Mouse (Mus musculus): ENCODE measurements at regions not wholly inside any gene's neighbourhood (a gene's known extent, or its start where the extent isn't known, plus 50 kb on each side); places are given as distances from the start of the nearest gene placed in this dataset.

DNA sequence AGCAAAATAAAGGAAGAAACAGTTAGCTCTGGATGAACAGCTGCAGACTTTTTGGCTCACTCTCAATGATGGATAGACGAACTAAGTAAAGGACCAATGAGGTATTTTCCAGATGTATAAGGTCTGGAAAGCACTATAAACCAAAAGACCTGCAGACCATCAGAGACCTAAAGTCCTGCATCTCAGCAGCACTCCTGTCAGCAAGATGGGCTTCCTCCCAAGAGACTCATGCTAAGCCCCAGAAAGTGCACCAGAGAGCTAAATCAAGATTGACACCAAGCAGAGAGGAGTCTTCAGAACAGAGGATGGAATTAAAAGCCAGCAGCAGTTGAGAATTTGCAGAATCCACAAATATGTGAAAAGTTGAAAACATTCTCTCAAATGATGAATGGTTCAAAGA, 425.2 kb upstream of the Kdm8 start:
- 71% methylated on average over 1 of the region's 1 CpGs for WGBS
- no peaks in the 10 kb centered on the region for H3K27me3 ChIP-seq (ENCODE audit: insufficient read depth, poor library complexity, severe bottlenecking)
- DNase-seq (ENCODE audit: low spot score): no peak

DNA sequence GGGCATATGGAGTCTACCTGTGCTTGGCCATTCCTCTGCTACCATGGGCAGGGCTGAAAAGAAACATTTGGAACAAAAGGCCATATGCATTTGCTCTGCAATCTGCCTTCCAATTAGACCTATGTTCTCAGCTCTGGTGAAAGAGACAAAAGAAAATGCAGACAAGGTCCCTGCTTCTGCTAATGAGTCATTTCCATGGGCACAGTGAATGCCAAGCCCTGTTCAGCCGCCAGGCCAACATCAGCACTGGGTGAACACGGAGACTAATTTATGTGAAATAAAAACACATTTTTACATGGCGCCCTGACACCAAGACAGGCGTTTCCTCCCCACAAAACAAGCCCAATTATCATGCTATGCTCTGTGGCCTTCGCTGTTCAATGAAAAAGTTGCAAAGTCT, 419.5 kb upstream of the Kdm8 start:
- no peaks in the 10 kb centered on the region for H3K36me3 ChIP-seq
- no peak for DNase-seq (ENCODE audit: low spot score)
- H3K4me1 ChIP-seq: no peaks in the 10 kb centered on the region
- WGBS: 65% methylated on average over 5 of the region's 5 CpGs
- H3K27ac ChIP-seq: no peak overlapping the region
- H3K27me3 ChIP-seq (ENCODE audit: insufficient read depth, poor library complexity, severe bottlenecking): no peaks in the 10 kb centered on the region
- no peaks in the 10 kb centered on the region for H3K9me3 ChIP-seq
- no peak overlapping the region for H3K4me3 ChIP-seq

More for the DNA sequence above, 425.2 kb upstream of the Kdm8 start:
- Histone ChIP-seq H3K4me3 (no peak overlapping the region), H3K9me3 (no peaks in the 10 kb centered on the region), H3K4me1 (no peaks in the 10 kb centered on the region), H3K27ac (no peak overlapping the region), H3K36me3 (no peaks in the 10 kb centered on the region)

DNA sequence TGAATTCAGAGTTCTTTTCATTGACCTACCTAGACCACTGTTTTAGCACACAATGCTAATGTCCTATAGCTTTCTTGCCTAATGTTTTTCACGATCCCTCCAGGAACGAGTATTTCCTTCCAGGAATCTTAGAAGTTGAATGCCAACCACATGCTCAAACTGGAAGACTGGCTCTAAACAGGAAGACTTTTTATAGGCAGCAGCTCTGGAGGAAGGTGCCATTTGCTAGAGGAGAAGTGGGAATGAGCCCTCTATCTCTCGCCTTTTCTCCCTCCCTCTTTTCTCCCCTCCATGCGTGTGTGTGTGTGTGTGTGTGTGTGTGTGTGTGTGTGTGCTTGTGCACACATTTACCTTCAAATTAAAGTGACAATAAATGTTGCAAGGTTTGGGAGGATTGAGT, 410.7 kb upstream of the Kdm8 start:
- H3K27ac ChIP-seq: no peak overlapping the region
- WGBS: 88% methylated on average over 4 of the region's 4 CpGs
- no peaks in the 10 kb centered on the region for H3K27me3 ChIP-seq (ENCODE audit: insufficient read depth, poor library complexity, severe bottlenecking)
- H3K4me1 ChIP-seq: no peaks in the 10 kb centered on the region
- H3K9me3 ChIP-seq: no peaks in the 10 kb centered on the region
- no peak for DNase-seq (ENCODE audit: low spot score)
- no peaks in the 10 kb centered on the region for H3K36me3 ChIP-seq
- no peak overlapping the region for H3K4me3 ChIP-seq

DNA sequence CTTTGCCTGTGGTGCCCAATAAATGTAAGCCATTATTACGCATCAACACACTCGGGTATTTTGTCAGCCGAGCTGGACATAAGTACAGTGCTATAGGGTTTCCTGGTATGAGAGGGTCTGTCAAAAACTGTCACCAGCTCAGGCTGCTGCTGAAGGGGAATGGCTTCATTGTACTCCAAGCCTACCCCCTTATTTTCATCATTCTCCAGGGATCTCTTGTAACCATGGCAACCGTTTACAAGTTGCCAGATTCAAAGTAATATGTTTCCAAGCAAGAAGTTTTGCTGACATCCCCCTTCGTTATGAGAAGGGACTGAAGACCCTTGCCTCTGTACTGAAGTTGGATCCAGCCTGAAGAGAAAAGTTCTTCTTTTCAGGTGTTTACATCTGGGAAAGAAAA, 410.3 kb upstream of the Kdm8 start:
- Histone ChIP-seq H3K9me3 (no peaks in the 10 kb centered on the region), H3K36me3 (no peaks in the 10 kb centered on the region), H3K4me1 (no peaks in the 10 kb centered on the region), H3K4me3 (no peak overlapping the region), H3K27ac (no peak overlapping the region), H3K27me3 (ENCODE audit: insufficient read depth, poor library complexity, severe bottlenecking) (no peaks in the 10 kb centered on the region)
- no peak for DNase-seq (ENCODE audit: low spot score)
- 77% methylated on average over 5 of the region's 5 CpGs for whole genome bisulfite sequencing

DNA sequence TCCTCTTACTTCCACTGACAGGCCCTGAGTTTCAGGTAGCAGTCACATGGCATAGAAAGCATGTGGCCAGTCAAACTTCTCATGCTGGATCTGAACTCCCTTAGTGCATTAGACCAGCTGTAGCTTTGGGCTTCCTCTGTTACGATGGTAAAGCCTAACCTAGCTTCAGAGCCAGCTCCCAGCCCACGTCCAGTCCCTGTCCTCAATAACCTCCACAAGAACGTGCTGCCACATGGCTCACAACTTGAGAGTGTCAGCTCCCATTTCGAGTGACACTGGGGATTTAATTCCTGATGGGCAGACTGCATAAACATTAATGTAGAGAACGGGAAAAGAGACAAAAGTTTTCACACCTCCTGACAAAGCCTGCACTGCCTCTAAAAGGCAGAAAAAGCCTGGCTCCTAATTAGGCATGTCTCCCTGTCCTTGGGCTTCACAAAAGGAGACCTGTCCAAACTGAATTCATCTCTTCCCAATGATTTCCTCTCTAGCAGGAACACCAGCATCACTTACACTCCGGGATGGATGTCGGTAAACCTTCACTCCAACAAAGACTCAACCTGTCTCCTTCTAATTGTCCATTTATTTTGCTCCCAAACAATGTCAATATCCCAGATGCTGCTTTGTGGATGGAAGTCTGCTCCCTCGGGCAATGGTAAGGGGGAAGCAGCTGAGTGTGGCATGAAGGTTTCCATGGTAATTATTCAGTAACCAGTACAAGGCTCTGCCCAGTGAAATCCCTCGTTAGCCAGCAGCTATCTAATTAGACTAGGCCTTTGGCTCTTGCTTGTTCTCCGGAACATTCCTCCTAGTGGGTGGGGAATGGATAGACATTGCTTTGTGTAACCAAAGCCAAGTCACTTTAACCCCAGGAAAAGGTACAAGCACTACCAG, 408.1 kb upstream of the Kdm8 start:
- Histone ChIP-seq H3K27me3 (ENCODE audit: insufficient read depth, poor library complexity, severe bottlenecking) (no peaks in the 10 kb centered on the region), H3K9me3 (no peaks in the 10 kb centered on the region), H3K27ac (no peak overlapping the region), H3K4me3 (no peak overlapping the region), H3K36me3 (no peaks in the 10 kb centered on the region), H3K4me1 (no peaks in the 10 kb centered on the region)
- 65% methylated on average over 10 of the region's 10 CpGs for WGBS
- no peak for DNase-seq (ENCODE audit: low spot score)

DNA sequence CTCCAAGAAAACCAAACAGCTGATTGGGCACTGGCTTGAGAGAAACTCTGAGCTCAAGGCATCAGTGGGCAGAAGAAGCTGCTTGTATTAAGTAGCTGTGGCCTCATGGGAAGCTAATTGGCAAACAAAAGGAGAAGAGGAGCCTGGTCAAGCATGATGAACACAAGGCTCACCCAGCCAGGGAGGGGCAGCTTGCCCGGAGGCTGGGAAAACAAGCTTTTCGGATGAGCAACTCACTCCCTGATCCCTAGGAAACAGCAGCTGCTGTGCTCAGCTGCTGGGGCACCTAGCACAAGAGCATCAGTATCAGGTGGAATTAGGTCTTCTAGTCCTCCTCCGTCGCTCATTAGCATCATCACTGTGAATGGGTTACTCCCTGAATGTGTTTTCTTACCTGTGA, 405.6 kb upstream of the Kdm8 start:
- no peak for DNase-seq (ENCODE audit: low spot score)
- no peaks in the 10 kb centered on the region for H3K4me1 ChIP-seq
- no peaks in the 10 kb centered on the region for H3K36me3 ChIP-seq
- 73% methylated on average over 4 of the region's 4 CpGs for WGBS
- no peaks in the 10 kb centered on the region for H3K9me3 ChIP-seq
- no peak overlapping the region for H3K4me3 ChIP-seq
- H3K27ac ChIP-seq: no peak overlapping the region
- no peaks in the 10 kb centered on the region for H3K27me3 ChIP-seq (ENCODE audit: insufficient read depth, poor library complexity, severe bottlenecking)

DNA sequence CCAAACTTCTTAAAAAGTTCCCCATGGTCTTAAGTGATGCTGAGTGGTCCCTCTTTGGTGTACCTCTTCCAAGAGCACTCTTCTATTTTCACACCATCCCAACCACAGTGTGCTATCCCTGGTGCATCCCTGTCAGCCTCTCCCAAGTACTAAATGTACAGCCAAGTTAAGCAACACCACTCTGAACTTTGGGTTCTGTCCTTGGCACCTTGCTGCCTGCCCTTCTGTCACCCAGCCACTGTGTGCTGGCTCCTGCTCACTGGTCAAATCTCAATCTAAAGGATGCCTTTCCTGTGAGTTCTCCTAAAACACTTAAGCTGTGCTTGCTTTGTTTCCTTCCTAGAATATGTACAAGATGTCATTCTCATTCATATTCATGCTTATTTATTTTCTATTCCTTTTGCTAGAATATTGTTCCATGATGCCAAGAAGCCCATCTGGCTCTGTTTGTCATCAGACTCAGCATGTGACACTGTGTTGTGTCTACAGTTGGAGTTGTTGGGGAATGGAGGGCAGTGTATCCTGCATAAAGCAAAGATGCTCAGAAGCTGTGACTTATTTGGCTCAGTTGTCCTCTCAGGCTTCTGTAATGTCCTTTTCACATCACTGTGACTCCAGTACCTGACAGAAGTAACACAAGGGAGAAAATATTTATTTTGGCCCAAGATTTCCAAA, 388.4 kb upstream of the Kdm8 start:
- Histone ChIP-seq H3K27me3 (ENCODE audit: insufficient read depth, poor library complexity, severe bottlenecking) (no peaks in the 10 kb centered on the region), H3K27ac (no peak overlapping the region), H3K9me3 (no peaks in the 10 kb centered on the region; the same call in 1 of the 2 replicates), H3K36me3 (no peaks in the 10 kb centered on the region), H3K4me1 (no peaks in the 10 kb centered on the region), H3K4me3 (no peak overlapping the region)
- DNase-seq (ENCODE audit: low spot score): no peak

DNA sequence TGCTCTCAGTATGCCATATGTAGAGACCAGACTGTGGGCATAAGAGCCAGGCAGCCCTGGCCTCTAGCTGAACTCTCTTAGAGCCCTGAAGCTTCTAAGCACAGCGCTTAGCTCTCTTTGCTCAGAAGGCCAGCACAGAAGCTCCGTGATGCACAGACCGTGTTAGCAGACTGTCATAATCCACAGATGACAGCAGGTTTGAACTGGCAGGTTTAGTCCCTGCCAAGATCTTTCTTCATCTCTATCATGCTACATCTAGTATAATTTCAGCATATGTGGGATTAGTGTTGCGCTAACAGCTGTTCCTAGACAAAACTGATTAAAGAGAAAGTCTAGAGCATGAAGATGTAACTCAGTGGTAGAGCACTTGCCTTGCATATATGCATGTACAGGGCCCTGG, 342.0 kb upstream of the Kdm8 start:
- H3K36me3 ChIP-seq: no peaks in the 10 kb centered on the region
- WGBS: 87% methylated on average over 4 of the region's 4 CpGs
- H3K4me1 ChIP-seq: no peaks in the 10 kb centered on the region
- H3K4me3 ChIP-seq: no peak overlapping the region
- no peaks in the 10 kb centered on the region for H3K9me3 ChIP-seq
- H3K27ac ChIP-seq: no peak overlapping the region
- no peak for DNase-seq (ENCODE audit: low spot score)
- H3K27me3 ChIP-seq (ENCODE audit: insufficient read depth, poor library complexity, severe bottlenecking): no peaks in the 10 kb centered on the region

DNA sequence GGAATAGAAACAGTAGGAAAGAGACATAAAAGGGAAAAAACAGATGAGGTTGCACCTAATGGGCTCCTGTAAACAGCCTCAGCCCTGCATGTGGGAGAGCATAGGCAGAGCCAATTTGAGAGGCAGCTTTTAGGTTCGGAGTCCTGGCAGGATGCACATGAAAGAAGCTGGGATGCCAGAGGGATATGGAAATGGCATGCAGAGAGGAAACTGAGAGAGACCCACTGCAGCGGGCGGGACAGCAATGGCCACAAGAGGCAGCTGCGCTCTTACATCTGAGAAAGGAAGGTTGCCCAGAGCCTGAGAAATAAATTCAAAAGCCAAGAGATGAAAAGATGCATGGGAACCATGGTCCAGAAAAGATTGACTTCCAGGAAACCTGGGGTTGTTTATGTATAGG, 340.5 kb upstream of the Kdm8 start:
- no peaks in the 10 kb centered on the region for H3K27me3 ChIP-seq (ENCODE audit: insufficient read depth, poor library complexity, severe bottlenecking)
- H3K4me1 ChIP-seq: no peaks in the 10 kb centered on the region
- 81% methylated on average over 4 of the region's 4 CpGs for WGBS
- no peak overlapping the region for H3K4me3 ChIP-seq
- H3K9me3 ChIP-seq: no peaks in the 10 kb centered on the region
- no peak for DNase-seq (ENCODE audit: low spot score)
- H3K36me3 ChIP-seq: no peaks in the 10 kb centered on the region
- H3K27ac ChIP-seq: no peak overlapping the region

DNA sequence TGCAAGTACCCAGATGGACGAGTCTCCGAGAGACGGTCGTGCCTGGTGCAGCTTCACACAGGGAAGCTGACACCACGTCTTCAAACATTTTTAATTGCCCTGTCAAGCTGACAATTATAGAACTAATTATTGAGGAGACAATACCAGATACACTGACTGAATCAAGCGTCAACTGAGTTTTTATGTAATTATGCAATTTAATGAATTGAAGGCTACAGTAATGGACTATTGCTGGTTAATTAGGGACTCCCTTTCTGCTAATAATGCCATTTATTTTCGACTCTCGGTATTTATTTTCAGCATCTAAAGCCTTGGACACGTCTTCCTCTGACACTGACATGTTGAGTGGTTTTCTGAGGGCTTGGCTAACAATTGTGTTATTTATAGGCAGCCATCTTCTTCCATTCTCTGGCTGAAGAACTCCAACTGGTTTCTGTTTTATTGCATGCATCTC, 331.6 kb upstream of the Kdm8 start:
- no peak overlapping the region for H3K4me3 ChIP-seq
- H3K9me3 ChIP-seq: no peaks in the 10 kb centered on the region
- no peak for DNase-seq (ENCODE audit: low spot score)
- H3K36me3 ChIP-seq: no peaks in the 10 kb centered on the region
- H3K4me1 ChIP-seq: no peaks in the 10 kb centered on the region
- no peaks in the 10 kb centered on the region for H3K27me3 ChIP-seq (ENCODE audit: insufficient read depth, poor library complexity, severe bottlenecking)
- whole genome bisulfite sequencing: 74% methylated on average over 9 of the region's 9 CpGs
- no peak overlapping the region for H3K27ac ChIP-seq

DNA sequence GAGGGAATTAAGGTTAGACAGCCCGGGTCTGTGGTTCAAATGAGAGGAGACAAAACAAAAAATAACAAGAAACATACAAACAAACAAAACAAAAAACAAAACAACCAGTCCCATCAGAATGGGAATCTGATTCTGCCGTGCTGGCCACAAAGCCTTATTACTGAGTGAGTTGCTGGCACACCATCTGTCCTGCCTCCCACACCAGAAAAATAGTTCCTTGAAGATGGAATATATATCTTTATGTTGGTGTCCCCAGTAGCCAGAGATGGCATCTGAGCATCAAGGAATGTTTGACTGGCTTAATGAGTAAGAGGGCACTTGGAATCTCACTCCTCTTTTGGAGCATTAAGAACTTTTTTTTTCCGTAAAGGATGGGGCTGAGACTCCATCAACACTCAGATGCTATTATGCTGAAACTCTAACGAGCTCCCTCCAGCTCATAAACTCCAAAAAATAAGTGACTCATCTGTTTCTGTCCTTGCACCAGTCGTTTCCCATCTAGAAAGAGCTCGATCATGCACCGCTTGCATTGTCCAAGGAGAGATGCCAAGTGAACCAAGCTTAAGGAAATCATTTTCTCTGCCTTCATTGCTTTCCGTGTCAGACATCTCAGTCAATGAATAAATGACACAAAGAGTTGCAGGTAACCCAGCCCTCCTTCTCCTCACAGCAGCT, 329.0 kb upstream of the Kdm8 start:
- Histone ChIP-seq H3K4me3 (no peak overlapping the region), H3K27ac (no peak overlapping the region), H3K27me3 (ENCODE audit: insufficient read depth, poor library complexity, severe bottlenecking) (no peaks in the 10 kb centered on the region), H3K4me1 (no peaks in the 10 kb centered on the region), H3K9me3 (no peaks in the 10 kb centered on the region), H3K36me3 (no peaks in the 10 kb centered on the region)
- WGBS: 78% methylated on average over 8 of the region's 8 CpGs
- no peak for DNase-seq (ENCODE audit: low spot score)

DNA sequence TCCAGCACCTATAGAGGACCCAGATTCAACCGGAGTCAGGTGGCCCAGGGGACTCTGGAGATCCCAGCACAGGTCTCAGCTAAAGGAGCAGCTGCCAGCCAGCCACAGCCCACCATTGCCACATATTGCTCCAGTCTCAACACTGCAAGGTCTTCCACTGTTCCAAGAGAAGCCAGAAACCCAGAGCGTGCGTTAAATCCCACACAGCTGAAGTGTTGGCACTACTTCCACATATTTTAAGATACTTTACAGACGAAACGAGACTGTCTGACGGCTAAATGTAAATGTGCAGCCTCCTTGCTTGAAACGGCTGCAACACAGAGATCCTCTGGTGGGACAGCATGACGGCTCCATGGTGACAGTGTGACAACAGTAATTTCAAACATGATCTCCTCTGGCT, 327.3 kb upstream of the Kdm8 start:
- no peak overlapping the region for H3K4me3 ChIP-seq
- H3K9me3 ChIP-seq: no peaks in the 10 kb centered on the region
- H3K36me3 ChIP-seq: no peaks in the 10 kb centered on the region
- no peak for DNase-seq (ENCODE audit: low spot score)
- H3K27ac ChIP-seq: no peak overlapping the region
- H3K4me1 ChIP-seq: no peaks in the 10 kb centered on the region
- H3K27me3 ChIP-seq (ENCODE audit: insufficient read depth, poor library complexity, severe bottlenecking): no peaks in the 10 kb centered on the region
- WGBS: 81% methylated on average over 8 of the region's 8 CpGs

DNA sequence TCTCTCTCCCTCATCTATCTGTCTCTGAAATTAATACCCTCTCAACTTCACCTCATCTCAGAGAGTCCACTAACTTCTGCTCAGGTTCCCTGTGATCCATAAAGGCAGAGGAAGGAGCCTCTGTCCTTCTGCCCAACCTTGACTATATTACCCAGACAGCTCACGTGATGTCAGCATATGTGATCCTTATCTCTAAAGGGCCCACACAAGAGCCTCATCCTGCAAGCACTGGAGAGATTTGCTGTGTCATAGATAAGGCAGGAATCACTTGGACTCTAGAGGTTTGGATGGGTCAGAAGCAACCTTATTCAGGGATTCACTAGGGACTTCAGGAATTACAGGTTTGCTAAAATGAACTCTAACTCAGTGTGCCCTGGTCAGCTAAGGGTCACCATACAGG, 315.3 kb upstream of the Kdm8 start:
- Histone ChIP-seq H3K4me1 (no peaks in the 10 kb centered on the region), H3K27ac (no peak overlapping the region), H3K27me3 (ENCODE audit: insufficient read depth, poor library complexity, severe bottlenecking) (no peaks in the 10 kb centered on the region), H3K9me3 (no peaks in the 10 kb centered on the region), H3K4me3 (no peak overlapping the region), H3K36me3 (no peaks in the 10 kb centered on the region)
- no peak for DNase-seq (ENCODE audit: low spot score)
- 38% methylated on average over 1 of the region's 1 CpGs for WGBS

All from heart, embryonic 10.5 days (tissue).